Mouse (Mus musculus) forebrain, embryonic 16.5 days (tissue): ENCODE results near the gene Ninl. TPM values are rescaled to one million over a fixed set of nuclear protein-coding genes. Genes with fewer than 3 reads are reported as not detected.

ENCODE experiments used
- ATAC-seq: fragments of 200-750 bp; cut with Nextera tagmentation; 2 replicates; pipeline ENCODE4 v1.8.0; 2017; ENCODE audit warnings: mild to moderate bottlenecking, moderate library complexity
- H3K27ac ChIP-seq: fragments of 300-500 bp; sonication (generic); 2 replicates; pipeline ENCODE4 v1.5.1; 2014; ENCODE audit warnings: low read length, control low read depth
- H3K27me3 ChIP-seq: fragments of 300-500 bp; sonication (generic); replicated peaks from 2 replicates; pipeline ENCODE4 v1.6.1; 2014; ENCODE audit warnings: low read length; ENCODE audit not compliant: control insufficient read depth, insufficient read depth
- H3K36me3 ChIP-seq: fragments of 300-500 bp; sonication (generic); 2 replicates; pipeline ENCODE4 v1.6.1; 2014; ENCODE audit not compliant: control insufficient read depth, insufficient read depth
- H3K4me1 ChIP-seq: fragments of 300-500 bp; sonication (generic); replicated peaks from 2 replicates; pipeline ENCODE4 v1.6.1; 2014; ENCODE audit warnings: low read length; ENCODE audit not compliant: control insufficient read depth, insufficient read depth
- H3K4me2 ChIP-seq: fragments of 300-500 bp; sonication (generic); 2 replicates; pipeline ENCODE4 v1.6.1; 2014; ENCODE audit warnings: mild to moderate bottlenecking, low read length, control low read depth
- H3K4me3 ChIP-seq: fragments of 300-500 bp; sonication (generic); replicated peaks from 2 replicates; pipeline ENCODE4 v1.5.1; 2014; ENCODE audit warnings: mild to moderate bottlenecking, low read length, control low read depth
- H3K9ac ChIP-seq: fragments of 300-500 bp; sonication (generic); replicated peaks from 2 replicates; pipeline ENCODE4 v1.6.1; 2014; ENCODE audit warnings: low read depth, low read length, control low read depth
- H3K9me3 ChIP-seq: fragments of 300-500 bp; sonication (generic); 2 replicates; pipeline ENCODE4 v1.6.1; 2016; ENCODE audit warnings: low read length; ENCODE audit not compliant: control insufficient read depth
- WGBS: fragments of 180-500 bp; shearing (Covaris S2); extraction: QIAGEN DNeasy Blood & Tissue Kit; methylation state at CpG from one replicate; pipeline ENCODE4 v1.1.7; 2014; 5-methylcytosine and 5-hydroxymethylcytosine counted together
- polyA plus RNA-seq: library from polyadenylated mRNA; unstranded; fragments of >200 nt; fragmentation: Nextera tagmentation; extraction: Ambion mirVana; gene quantifications from 2 replicates; pipeline ENCODE4 v1.2.1, GENCODE M21; 2015

Ninl gene
- polyA plus RNA-seq, 1 experiment from 2014 or later: 12.0 TPM

DNA sequence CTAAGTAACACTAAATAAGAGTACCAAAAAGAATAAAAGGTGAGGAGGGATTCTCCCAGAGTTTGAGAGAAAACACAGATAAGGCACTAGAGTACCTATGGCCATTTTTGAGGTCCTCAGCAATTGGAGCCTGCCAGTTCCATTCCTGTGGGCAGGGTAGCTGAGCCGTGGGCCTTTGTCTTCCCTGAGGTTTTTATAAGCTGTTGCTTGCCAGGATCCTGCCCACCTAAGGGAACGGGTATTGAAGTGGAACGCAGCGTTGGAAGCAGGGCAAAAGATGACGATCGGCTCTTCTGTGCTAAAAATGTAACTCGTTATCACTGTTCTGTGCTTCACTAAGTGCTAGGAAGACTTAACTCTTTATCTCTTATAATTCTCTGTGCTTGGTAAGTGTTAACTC is 115.7 kb downstream of the Ninl start:
- Histone ChIP-seq H3K27ac (no peak overlapping the region), H3K9ac (no peak overlapping the region), H3K4me1 (no peaks in the 10 kb centered on the region), H3K9me3 (no peaks in the 10 kb centered on the region), H3K27me3 (no peaks in the 10 kb centered on the region), H3K36me3 (peaks cover 6% of the 10 kb centered on the region; the same call in 1 of the 2 replicates), H3K4me2 (no peak overlapping the region), H3K4me3 (no peak overlapping the region)
- ATAC-seq: no peak
- WGBS: 53% methylated on average over 7 of the region's 7 CpGs

DNA sequence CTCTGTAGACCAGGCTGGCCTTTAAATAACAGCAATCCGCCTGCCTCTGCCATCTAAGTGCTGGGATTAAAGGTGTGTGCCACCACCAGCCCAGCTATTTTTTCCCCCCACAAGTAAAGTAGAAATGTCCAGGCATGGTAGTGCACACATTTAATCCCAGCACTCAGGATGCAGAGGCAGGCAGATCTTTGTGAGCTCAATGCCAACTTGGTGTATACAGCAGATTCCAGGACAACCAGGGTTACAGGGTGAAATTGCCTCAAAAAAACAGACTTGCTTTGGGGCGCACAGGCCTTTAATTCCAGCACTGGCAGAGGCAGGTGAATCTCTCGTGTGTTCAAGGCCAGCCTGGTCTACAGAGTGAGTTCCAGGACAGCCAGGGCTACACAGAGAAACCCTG is 116.2 kb downstream of the Ninl start:
- Histone ChIP-seq H3K4me3 (no peak overlapping the region), H3K4me2 (no peak overlapping the region), H3K9me3 (no peaks in the 10 kb centered on the region), H3K27me3 (no peaks in the 10 kb centered on the region), H3K36me3 (peaks cover 7% of the 10 kb centered on the region; the same call in 1 of the 2 replicates), H3K4me1 (no peaks in the 10 kb centered on the region), H3K27ac (no peak overlapping the region), H3K9ac (no peak overlapping the region)
- WGBS: 87% methylated on average over 3 of the region's 3 CpGs
- ATAC-seq: no peak

DNA sequence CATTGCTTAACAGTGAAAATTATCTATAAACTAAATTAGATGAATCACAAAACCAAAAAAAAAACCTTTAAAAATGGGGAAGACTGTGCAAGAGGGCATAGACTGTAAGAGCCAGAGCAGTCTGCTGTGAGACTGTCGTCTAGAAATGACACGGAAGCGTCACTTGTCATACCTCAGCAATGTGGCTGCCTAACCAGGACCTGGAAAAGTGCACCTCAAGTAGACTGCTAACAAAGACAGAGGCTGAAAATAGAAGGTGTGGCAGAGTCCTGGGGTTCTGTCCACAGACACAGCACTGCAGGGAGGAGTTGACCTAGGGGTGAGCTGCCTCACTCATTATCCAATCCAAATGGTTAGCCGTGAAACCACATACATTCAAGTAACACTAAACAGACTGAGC is 117.0 kb downstream of the Ninl start:
- Histone ChIP-seq H3K36me3 (peaks cover 7% of the 10 kb centered on the region; the same call in 1 of the 2 replicates), H3K9ac (no peak overlapping the region), H3K4me2 (no peak overlapping the region), H3K4me1 (no peaks in the 10 kb centered on the region), H3K9me3 (no peaks in the 10 kb centered on the region), H3K27me3 (no peaks in the 10 kb centered on the region), H3K4me3 (no peak overlapping the region), H3K27ac (no peak overlapping the region)
- WGBS: 89% methylated on average over 4 of the region's 4 CpGs
- ATAC-seq: no peak

DNA sequence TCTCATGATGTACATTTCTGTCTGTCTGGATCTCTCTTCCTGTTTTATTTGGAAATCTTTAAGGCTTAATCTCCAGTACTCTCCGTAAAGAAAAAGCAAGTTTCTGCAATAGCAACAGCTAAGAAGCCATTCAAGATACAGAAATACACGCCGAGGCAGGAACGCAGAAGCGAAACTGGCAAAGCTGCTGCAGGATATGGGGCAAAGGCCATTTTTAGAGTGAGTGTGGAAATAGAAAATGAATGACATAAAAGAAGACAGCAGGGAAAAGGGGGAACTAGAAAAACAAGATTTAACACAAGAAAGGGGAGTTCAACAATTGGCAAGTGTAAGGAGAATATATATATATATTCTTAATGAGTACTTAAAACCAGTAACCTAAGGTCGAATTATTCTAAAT is 117.5 kb downstream of the Ninl start:
- Histone ChIP-seq H3K4me1 (no peaks in the 10 kb centered on the region), H3K9me3 (no peaks in the 10 kb centered on the region), H3K27me3 (no peaks in the 10 kb centered on the region), H3K9ac (no peak overlapping the region), H3K4me3 (no peak overlapping the region), H3K4me2 (no peak overlapping the region), H3K36me3 (0 out of 2 replicates have a peak, but pooled peaks cover 4% of the 10 kb centered on the region), H3K27ac (no peak overlapping the region)
- WGBS: 92% methylated on average over 6 of the region's 6 CpGs
- ATAC-seq: no peak

DNA sequence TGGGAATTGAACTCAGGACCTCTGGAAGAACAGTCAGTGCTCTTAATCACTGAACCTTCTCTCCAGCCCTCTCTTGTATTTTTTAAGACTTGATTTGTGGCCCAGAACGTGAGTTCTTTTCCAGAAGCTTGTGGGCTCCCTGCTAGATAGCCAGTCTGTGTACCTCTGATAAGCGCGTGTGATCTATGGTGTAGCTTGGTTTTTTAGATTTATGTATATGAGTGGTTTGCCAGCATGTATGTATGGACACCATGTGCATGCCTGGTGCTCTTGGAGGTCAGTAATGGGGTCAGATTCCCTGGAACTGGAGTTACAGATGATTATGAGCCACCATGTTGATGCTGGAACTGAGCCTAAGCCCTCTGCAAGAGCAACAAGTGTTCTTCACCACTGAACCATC is 118.6 kb downstream of the Ninl start:
- H3K4me1 ChIP-seq: no peaks in the 10 kb centered on the region

DNA sequence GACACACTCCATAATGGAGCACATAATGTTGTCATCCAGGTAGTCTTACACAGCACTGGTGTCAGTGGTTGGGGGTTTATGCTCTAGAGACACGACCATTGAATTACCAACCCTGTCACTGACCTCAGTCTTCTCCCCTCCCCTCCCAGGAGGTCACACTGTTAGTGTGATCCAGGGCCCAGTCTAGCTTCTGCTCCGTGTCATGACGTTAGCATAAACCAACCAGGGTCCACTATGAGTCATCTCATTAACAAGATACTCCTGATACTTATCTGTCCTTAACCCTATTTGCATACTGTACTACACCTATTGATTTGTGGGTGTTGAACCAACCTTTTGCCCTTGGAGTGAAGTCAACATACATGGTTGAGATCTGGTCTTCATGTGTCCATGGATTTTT is 120.5 kb downstream of the Ninl start:
- Histone ChIP-seq H3K9ac (no peak overlapping the region), H3K4me2 (no peak overlapping the region), H3K27ac (no peak overlapping the region), H3K27me3 (no peaks in the 10 kb centered on the region), H3K36me3 (0 out of 2 replicates have a peak, but pooled peaks cover 4% of the 10 kb centered on the region), H3K9me3 (no peaks in the 10 kb centered on the region), H3K4me3 (no peak overlapping the region), H3K4me1 (no peaks in the 10 kb centered on the region)
- 91% methylated on average over 3 of the region's 3 CpGs for whole genome bisulfite sequencing
- ATAC-seq: no peak

More for the DNA sequence above, 118.6 kb downstream of the Ninl start:
- Histone ChIP-seq H3K27ac (no peak overlapping the region), H3K4me2 (no peak overlapping the region), H3K4me3 (no peak overlapping the region), H3K9ac (no peak overlapping the region), H3K27me3 (no peaks in the 10 kb centered on the region), H3K9me3 (no peaks in the 10 kb centered on the region), H3K36me3 (0 out of 2 replicates have a peak, but pooled peaks cover 4% of the 10 kb centered on the region)
- WGBS: 93% methylated on average over 3 of the region's 3 CpGs
- no peak for ATAC-seq

DNA sequence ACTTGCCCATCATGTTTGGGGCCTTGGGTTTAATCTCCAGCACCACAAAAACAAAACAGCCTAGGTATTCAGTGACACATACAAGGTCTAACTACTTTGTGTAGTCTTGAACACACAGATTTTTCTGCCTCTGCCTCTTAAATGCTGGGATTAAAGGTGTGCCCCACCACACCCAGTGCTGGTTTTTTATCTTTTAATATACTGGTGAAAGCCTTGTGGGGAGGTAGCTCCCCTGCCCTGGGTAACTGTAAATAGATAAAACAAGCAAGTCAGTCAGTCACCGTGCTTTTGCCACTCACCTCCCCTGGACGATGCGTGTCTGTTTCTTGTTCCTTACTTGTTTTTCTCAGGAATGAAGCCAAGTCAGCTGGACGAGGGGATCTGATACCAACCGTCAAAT is 123.4 kb downstream of the Ninl start:
- ATAC-seq: no peak
- Histone ChIP-seq H3K27me3 (no peaks in the 10 kb centered on the region), H3K4me2 (no peak overlapping the region), H3K9me3 (no peaks in the 10 kb centered on the region), H3K9ac (no peak overlapping the region), H3K36me3 (0 out of 2 replicates have a peak, but pooled peaks cover 4% of the 10 kb centered on the region), H3K4me1 (no peaks in the 10 kb centered on the region), H3K4me3 (no peak overlapping the region), H3K27ac (no peak overlapping the region)
- WGBS: 85% methylated on average over 5 of the region's 5 CpGs

DNA sequence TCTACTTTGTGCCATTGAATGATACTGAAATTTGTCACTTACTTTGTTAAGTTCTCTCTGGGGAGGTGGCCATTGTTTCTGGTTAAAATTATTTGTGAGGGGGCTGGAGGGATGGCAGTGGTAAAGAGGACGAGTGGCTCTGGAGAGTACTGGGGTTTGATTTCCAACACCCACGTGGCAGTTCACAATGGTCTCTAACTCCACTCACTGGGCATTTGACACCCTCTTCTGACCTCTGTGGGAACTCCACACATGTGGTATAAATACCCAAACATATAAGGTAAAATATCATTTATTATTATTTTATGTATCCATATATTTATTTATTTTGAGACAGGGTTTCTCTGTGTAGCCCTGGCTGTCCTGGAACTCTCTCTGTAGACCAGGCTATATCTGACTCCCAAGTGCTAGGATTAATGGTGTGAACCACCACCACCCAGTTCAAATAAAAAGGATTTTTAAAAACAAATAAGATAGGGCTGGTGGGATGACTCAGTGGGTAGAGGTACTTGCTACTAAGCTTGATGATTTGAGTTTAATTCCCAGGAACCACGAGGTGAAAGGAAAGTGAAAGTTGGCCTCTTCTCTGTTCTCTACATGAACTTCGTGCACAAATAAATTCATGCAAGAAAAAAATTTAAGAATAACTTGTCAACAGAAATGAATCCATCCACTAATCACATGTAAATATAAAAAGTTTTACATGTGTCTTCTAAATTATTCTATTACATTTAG is 124.2 kb downstream of the Ninl start:
- Histone ChIP-seq H3K27ac (no peak overlapping the region), H3K9me3 (no peaks in the 10 kb centered on the region), H3K4me3 (no peak overlapping the region), H3K27me3 (no peaks in the 10 kb centered on the region), H3K4me1 (peaks cover 6% of the 10 kb centered on the region), H3K9ac (no peak overlapping the region), H3K4me2 (no peak overlapping the region), H3K36me3 (0 out of 2 replicates have a peak, but pooled peaks cover 4% of the 10 kb centered on the region)
- no peak for ATAC-seq
- WGBS: 87% methylated on average over 4 of the region's 4 CpGs

DNA sequence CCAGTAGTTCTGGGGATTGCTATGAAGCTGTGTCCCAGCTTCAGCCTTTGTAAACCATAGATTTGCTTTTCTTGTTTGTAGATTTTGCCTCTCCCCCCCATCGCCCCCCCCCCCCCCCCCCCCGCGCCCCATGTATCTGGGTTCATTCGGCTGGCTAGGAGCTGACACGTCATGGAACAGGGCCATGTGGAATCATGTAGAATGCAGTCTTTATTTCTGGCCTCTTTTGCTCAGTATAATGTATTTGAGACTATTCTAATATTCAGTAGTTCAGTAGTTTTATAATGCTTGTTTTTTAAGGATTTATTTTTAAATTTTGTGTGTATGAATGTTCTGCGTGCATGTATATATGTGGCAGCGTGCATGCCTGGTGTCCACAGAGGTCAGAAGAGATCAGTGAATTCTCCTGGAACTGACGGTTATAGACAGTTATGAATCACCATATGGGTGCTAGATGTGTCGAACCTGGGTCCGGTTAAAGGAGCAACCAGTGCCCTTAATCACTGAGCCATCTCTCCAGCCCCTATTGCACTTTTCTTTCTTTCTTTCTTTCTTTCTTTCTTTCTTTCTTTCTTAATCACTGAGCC is 128.8 kb downstream of the Ninl start:
- Histone ChIP-seq H3K27ac (no peak overlapping the region), H3K4me2 (peak overlapping the region; percentile 62), H3K9me3 (no peaks in the 10 kb centered on the region), H3K4me1 (peaks cover 7% of the 10 kb centered on the region), H3K9ac (peak overlapping the region; percentile 75), H3K36me3 (no peaks in the 10 kb centered on the region), H3K27me3 (0 out of 2 replicates have a peak, but pooled peaks cover 3% of the 10 kb centered on the region), H3K4me3 (peak overlapping the region; percentile 84)
- WGBS: 46% methylated on average over 7 of the region's 10 CpGs
- ATAC-seq: no peak
